Mouse (Mus musculus) kidney, adult 2 months (tissue): ENCODE data around the gene Spp2.

Source experiments
- CTCF ChIP-seq: fragments of 200-500 bp; conservative IDR thresholded peaks from 2 replicates; pipeline ENCODE4 v1.5.1; 2011; ENCODE audit warnings: low read depth, mild to moderate bottlenecking, control low read depth, low read length, moderate library complexity, mixed read lengths; ENCODE audit not compliant: insufficient read depth, insufficient read length
- POLR2A ChIP-seq: fragments of 200-500 bp; IDR thresholded peaks from one replicate; pipeline ENCODE4 v1.6.1; 2011; ENCODE audit warnings: low read depth, low read length, control low read depth

DNA sequence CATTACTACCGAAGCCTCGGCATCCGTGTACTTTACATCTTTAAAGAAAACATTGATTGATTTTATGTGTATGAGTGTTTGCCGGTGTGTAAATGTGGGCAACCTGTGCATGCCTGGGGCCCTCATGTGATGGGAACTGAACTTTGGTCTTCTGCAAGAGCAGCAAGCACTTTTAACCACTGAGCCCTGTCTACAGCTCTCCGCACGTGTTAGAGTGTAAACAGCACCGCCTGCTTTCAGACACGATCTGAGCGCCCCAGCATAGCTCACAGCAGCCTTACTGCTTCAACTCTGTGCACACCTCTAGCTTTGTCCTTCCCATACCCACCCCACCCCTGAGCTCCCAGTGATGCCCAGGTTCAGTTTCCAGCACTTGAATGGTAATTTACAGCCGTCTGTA, 15.3 kb downstream of the Spp2 start:
- TF ChIP-seq POLR2A (no peak), CTCF (no peak)
